Mouse (Mus musculus): Measurements from ENCODE around the gene Kcnn1. TPM values are rescaled to one million over a fixed set of nuclear protein-coding genes. Genes with fewer than 3 reads are reported as not detected.

Kcnn1 gene
- polyA plus RNA-seq, 1 experiment from 2014 or later: 7.3 TPM

- Histone ChIP-seq H3K9ac (ENCODE audit: low read length) (peak within 1 kb of the TSS; percentile 67), H3K4me3 (ENCODE audit: low read depth, low read length) (peak within 1 kb of the TSS; percentile 65), H3K27ac (ENCODE audit: low read depth, low read length) (peak within 1 kb of the TSS; percentile 81; the same call in 1 of the 2 replicates), H3K4me1 (ENCODE audit: control insufficient read depth, insufficient read depth, low read length) (peaks cover 13% of the 10 kb centered on the region), H3K4me2 (ENCODE audit: low read length) (peak within 1 kb of the TSS; percentile 63), H3K9me3 (replicated peaks; ENCODE audit: control insufficient read depth, low read length) (no peaks in the 10 kb centered on the region), H3K36me3 (ENCODE audit: control insufficient read depth, insufficient read depth, low read length) (peaks cover 3% of the 10 kb centered on the region), H3K27me3 (replicated peaks; ENCODE audit: control insufficient read depth, insufficient read depth, low read length) (no peaks in the 10 kb centered on the region)
- ATAC-seq (peak; percentile 92), DNase-seq (ENCODE audit: low spot score) (peak; percentile 96)
- WGBS: under 1% methylated on average over 46 of the region's 46 CpGs
Observed at GRCm38 (mm10) chr8:70873364-70873985, 10.4 kb upstream of the Kcnn1 start, which contains the start of gene Ccdc124. Ccdc124 (minus strand) TSS chr8:70873935.

- H3K27ac ChIP-seq (ENCODE audit: low read depth, low read length): peak overlapping the region; percentile 81; the same call in 1 of the 2 replicates
- no peaks in the 10 kb centered on the region for H3K9me3 ChIP-seq (replicated peaks; ENCODE audit: control insufficient read depth, low read length)
- H3K4me3 ChIP-seq (ENCODE audit: low read depth, low read length): peak overlapping the region; percentile 65
- H3K4me1 ChIP-seq (ENCODE audit: control insufficient read depth, insufficient read depth, low read length): peaks cover 13% of the 10 kb centered on the region
- 6% methylated on average over 31 of the region's 31 CpGs for WGBS
- DNase-seq (ENCODE audit: low spot score) (no peak), ATAC-seq (0 out of 2 replicates have a peak, but pooled peaks have one; percentile 0)
- no peaks in the 10 kb centered on the region for H3K27me3 ChIP-seq (replicated peaks; ENCODE audit: control insufficient read depth, insufficient read depth, low read length)
- H3K36me3 ChIP-seq (ENCODE audit: control insufficient read depth, insufficient read depth, low read length): peaks cover 9% of the 10 kb centered on the region
- H3K9ac ChIP-seq (ENCODE audit: low read length): peak overlapping the region; percentile 67
- peak overlapping the region; percentile 63 for H3K4me2 ChIP-seq (ENCODE audit: low read length)
Observed at GRCm38 (mm10) chr8:70872643-70873363, 9.7 kb upstream of the Kcnn1 start.

GRCm38 (mm10) chr8:70871195-70871807 lies 8.2 kb upstream of the Kcnn1 start:
- no peak overlapping the region for H3K9ac ChIP-seq (ENCODE audit: low read length)
- H3K4me3 ChIP-seq (ENCODE audit: low read depth, low read length): no peak overlapping the region
- H3K4me1 ChIP-seq (ENCODE audit: control insufficient read depth, insufficient read depth, low read length): peaks cover 16% of the 10 kb centered on the region
- H3K27ac ChIP-seq (ENCODE audit: low read depth, low read length): no peak overlapping the region
- H3K27me3 ChIP-seq (replicated peaks; ENCODE audit: control insufficient read depth, insufficient read depth, low read length): no peaks in the 10 kb centered on the region
- DNase-seq (ENCODE audit: low spot score) (no peak), ATAC-seq (no peak)
- no peak overlapping the region for H3K4me2 ChIP-seq (ENCODE audit: low read length)
- H3K9me3 ChIP-seq (replicated peaks; ENCODE audit: control insufficient read depth, low read length): no peaks in the 10 kb centered on the region
- WGBS: 79% methylated on average over 5 of the region's 5 CpGs
- peaks cover 9% of the 10 kb centered on the region for H3K36me3 ChIP-seq (ENCODE audit: control insufficient read depth, insufficient read depth, low read length)

GRCm38 (mm10) chr8:70869601-70870041 lies 6.6 kb upstream of the Kcnn1 start:
- no peaks in the 10 kb centered on the region for H3K27me3 ChIP-seq (replicated peaks; ENCODE audit: control insufficient read depth, insufficient read depth, low read length)
- 48% methylated on average over 16 of the region's 16 CpGs for WGBS
- DNase-seq (ENCODE audit: low spot score) (peak; percentile 88), ATAC-seq (no peak)
- H3K4me2 ChIP-seq (ENCODE audit: low read length): peak overlapping the region; percentile 23; the same call in 1 of the 2 replicates
- H3K36me3 ChIP-seq (ENCODE audit: control insufficient read depth, insufficient read depth, low read length): peaks cover 9% of the 10 kb centered on the region
- peak overlapping the region; percentile 48 for H3K9ac ChIP-seq (ENCODE audit: low read length)
- H3K27ac ChIP-seq (ENCODE audit: low read depth, low read length): peak overlapping the region; percentile 46; the same call in 1 of the 2 replicates
- H3K4me1 ChIP-seq (ENCODE audit: control insufficient read depth, insufficient read depth, low read length): peaks cover 24% of the 10 kb centered on the region
- H3K9me3 ChIP-seq (replicated peaks; ENCODE audit: control insufficient read depth, low read length): no peaks in the 10 kb centered on the region
- H3K4me3 ChIP-seq (ENCODE audit: low read depth, low read length): no peak overlapping the region

GRCm38 (mm10) chr8:70869199-70869571 lies 6.1 kb upstream of the Kcnn1 start:
- peaks cover 9% of the 10 kb centered on the region for H3K36me3 ChIP-seq (ENCODE audit: control insufficient read depth, insufficient read depth, low read length)
- WGBS: 45% methylated on average over 5 of the region's 5 CpGs
- H3K4me1 ChIP-seq (ENCODE audit: control insufficient read depth, insufficient read depth, low read length): peaks cover 28% of the 10 kb centered on the region
- no peaks in the 10 kb centered on the region for H3K27me3 ChIP-seq (replicated peaks; ENCODE audit: control insufficient read depth, insufficient read depth, low read length)
- H3K9ac ChIP-seq (ENCODE audit: low read length): peak overlapping the region; percentile 48
- H3K4me3 ChIP-seq (ENCODE audit: low read depth, low read length): no peak overlapping the region
- DNase-seq (ENCODE audit: low spot score) (no peak), ATAC-seq (no peak)
- no peaks in the 10 kb centered on the region for H3K9me3 ChIP-seq (replicated peaks; ENCODE audit: control insufficient read depth, low read length)
- peak overlapping the region; percentile 46 for H3K27ac ChIP-seq (ENCODE audit: low read depth, low read length)
- H3K4me2 ChIP-seq (ENCODE audit: low read length): peak overlapping the region; percentile 28

- Histone ChIP-seq H3K4me2 (ENCODE audit: low read length) (peak overlapping the region; percentile 28), H3K4me1 (ENCODE audit: control insufficient read depth, insufficient read depth, low read length) (peaks cover 31% of the 10 kb centered on the region), H3K27me3 (replicated peaks; ENCODE audit: control insufficient read depth, insufficient read depth, low read length) (no peaks in the 10 kb centered on the region), H3K36me3 (ENCODE audit: control insufficient read depth, insufficient read depth, low read length) (peaks cover 9% of the 10 kb centered on the region), H3K9ac (ENCODE audit: low read length) (peak overlapping the region; percentile 48; the same call in 1 of the 2 replicates), H3K9me3 (replicated peaks; ENCODE audit: control insufficient read depth, low read length) (no peaks in the 10 kb centered on the region), H3K27ac (ENCODE audit: low read depth, low read length) (peak overlapping the region; percentile 46), H3K4me3 (ENCODE audit: low read depth, low read length) (no peak overlapping the region)
- no peak for ATAC-seq
- WGBS: 14% methylated on average over 40 of the region's 40 CpGs
- DNase-seq (ENCODE audit: low spot score): peak; percentile 41
Observed at GRCm38 (mm10) chr8:70868559-70869198, 5.6 kb upstream of the Kcnn1 start.

- Histone ChIP-seq H3K27ac (ENCODE audit: low read depth, low read length) (peak overlapping the region; percentile 93; the same call in 1 of the 2 replicates), H3K4me2 (ENCODE audit: low read length) (no peak overlapping the region), H3K4me1 (ENCODE audit: control insufficient read depth, insufficient read depth, low read length) (peaks cover 32% of the 10 kb centered on the region), H3K36me3 (ENCODE audit: control insufficient read depth, insufficient read depth, low read length) (peaks cover 9% of the 10 kb centered on the region), H3K9me3 (replicated peaks; ENCODE audit: control insufficient read depth, low read length) (no peaks in the 10 kb centered on the region), H3K9ac (ENCODE audit: low read length) (no peak overlapping the region; the same call in 1 of the 2 replicates), H3K4me3 (ENCODE audit: low read depth, low read length) (no peak overlapping the region; the same call in 1 of the 2 replicates), H3K27me3 (replicated peaks; ENCODE audit: control insufficient read depth, insufficient read depth, low read length) (no peaks in the 10 kb centered on the region)
- DNase-seq (ENCODE audit: low spot score) (no peak), ATAC-seq (no peak)
- 84% methylated on average over 7 of the region's 7 CpGs for WGBS
Observed at GRCm38 (mm10) chr8:70866566-70866965, 3.5 kb upstream of the Kcnn1 start.

GRCm38 (mm10) chr8:70866001-70866520 lies 3.0 kb upstream of the Kcnn1 start:
- Histone ChIP-seq H3K4me2 (ENCODE audit: low read length) (peak overlapping the region; percentile 76), H3K4me1 (ENCODE audit: control insufficient read depth, insufficient read depth, low read length) (peaks cover 33% of the 10 kb centered on the region), H3K27me3 (replicated peaks; ENCODE audit: control insufficient read depth, insufficient read depth, low read length) (no peaks in the 10 kb centered on the region), H3K9me3 (replicated peaks; ENCODE audit: control insufficient read depth, low read length) (no peaks in the 10 kb centered on the region), H3K4me3 (ENCODE audit: low read depth, low read length) (peak overlapping the region; percentile 43), H3K9ac (ENCODE audit: low read length) (peak overlapping the region; percentile 66), H3K27ac (ENCODE audit: low read depth, low read length) (peak overlapping the region; percentile 93), H3K36me3 (ENCODE audit: control insufficient read depth, insufficient read depth, low read length) (peaks cover 9% of the 10 kb centered on the region)
- DNase-seq (ENCODE audit: low spot score) (no peak), ATAC-seq (peak; percentile 16)
- WGBS: 7% methylated on average over 12 of the region's 12 CpGs
